Mouse (Mus musculus) cerebellum, adult 2 months (tissue): Measurements from ENCODE around the gene Pif1.

ENCODE experiments used
- CTCF ChIP-seq: fragments of 200-500 bp; IDR thresholded peaks from 2 replicates; pipeline ENCODE4 v1.5.1; 2011; ENCODE audit warnings: low read depth, mild to moderate bottlenecking, control low read depth, low read length, moderate library complexity, borderline replicate concordance; ENCODE audit not compliant: insufficient read depth
- POLR2A ChIP-seq: fragments of 200-500 bp; IDR thresholded peaks from 2 replicates; pipeline ENCODE4 v1.6.1; 2011; ENCODE audit warnings: low read length, control low read depth, borderline replicate concordance; ENCODE audit not compliant: insufficient read depth

DNA sequence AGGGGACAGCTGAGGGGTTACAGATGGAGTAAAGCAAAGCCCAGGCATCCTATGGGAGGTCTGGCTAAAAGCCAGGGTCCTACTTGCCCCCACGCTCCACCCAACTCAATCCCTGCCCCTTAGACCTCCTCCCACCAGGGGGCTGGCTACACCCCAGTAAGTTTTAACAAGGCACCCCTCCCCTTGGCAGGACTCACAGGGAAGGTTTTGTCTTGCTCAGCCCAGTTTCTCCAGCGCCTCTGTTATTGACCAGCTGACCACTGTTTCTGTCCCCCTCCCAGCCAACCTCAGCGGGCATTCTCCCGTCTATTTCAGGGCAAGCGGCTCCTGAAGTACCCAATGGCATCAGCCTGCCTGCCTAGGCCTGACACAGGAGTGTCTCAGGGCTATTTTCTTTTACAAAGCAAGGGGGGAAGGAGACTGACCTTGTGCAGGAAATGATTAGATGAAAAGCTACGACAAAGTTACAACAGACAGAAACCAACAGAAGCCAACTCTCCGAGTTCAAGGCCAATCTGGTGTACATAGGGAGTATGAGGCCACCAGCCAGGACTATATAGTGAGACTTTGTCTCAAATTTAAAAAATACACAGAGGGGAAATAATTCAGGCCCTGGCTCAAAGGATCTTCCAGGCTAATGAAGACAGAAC is 10.0 kb upstream of the Pif1 start:
- TF ChIP-seq POLR2A (no peak), CTCF (no peak)
